Mouse (Mus musculus) stomach, postnatal 0 days (tissue): ENCODE data around the gene Chchd6.

ENCODE experiments used
- CTCF ChIP-seq: IDR thresholded peaks from 2 replicates; pipeline ENCODE4 v1.5.1; 2016; ENCODE audit warnings: antibody characterized with exemption, low read depth, mild to moderate bottlenecking, moderate library complexity
- EP300 ChIP-seq: optimal IDR thresholded peaks from 2 replicates; pipeline ENCODE3; 2016; ENCODE audit warnings: antibody characterized with exemption

- TF ChIP-seq CTCF = no peak
- no peak for TF ChIP-seq EP300
Observed at GRCm38 (mm10) chr6:89615373-89615755, 19.9 kb upstream of the Chchd6 start.
